Mouse (Mus musculus): Measurements from ENCODE around the gene Myb.

Myb gene

DNA sequence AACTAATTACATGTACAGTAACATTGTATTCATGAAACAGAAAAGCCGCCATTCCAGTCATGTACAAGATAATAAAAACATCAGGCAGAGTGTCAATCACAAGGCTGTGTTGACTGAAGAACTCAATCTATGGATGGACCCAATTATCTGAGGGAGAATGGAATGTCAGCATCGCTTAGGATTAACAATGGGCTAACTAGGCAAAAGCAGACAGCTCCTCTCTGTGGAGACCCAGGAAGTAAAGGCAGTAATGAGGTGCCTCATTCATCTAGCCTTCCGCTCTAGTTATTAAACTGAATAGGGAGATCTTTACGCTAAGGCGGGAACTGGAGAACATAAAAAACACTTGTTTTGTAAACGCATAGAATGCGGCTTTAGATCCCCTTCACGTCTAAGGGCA, 78.3 kb downstream of the Myb start:
- no peak for ATAC-seq (ENCODE audit: low TSS enrichment)

DNA sequence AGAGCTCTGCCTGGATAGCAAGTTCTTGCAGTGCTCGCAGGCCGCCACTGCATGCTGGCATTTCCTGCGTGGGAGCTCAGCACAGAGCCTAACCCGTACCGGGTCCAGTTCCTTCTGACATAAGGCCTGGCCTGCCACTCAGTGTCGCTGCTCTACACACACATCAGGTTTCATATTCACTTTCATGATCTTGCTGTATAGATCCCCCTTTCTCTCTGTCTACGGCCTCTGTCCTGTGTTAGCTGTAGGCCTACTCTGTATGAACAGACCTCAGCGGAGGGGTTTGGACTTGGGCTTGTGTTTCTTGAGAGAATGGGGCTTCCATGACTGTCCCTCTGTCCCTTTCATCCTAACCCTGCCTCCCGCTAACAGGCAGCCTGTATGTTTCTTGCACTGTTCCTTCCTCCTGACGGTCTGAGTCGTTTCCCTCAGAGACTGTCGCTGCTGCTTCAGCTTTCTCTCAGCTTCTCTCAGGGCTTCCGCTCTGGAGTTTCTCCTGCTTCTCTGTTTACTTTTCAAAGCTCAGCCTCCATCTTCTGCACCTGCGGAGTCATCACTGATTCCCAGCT, 83.5 kb downstream of the Myb start:
- no peak for ATAC-seq (ENCODE audit: low TSS enrichment)

DNA sequence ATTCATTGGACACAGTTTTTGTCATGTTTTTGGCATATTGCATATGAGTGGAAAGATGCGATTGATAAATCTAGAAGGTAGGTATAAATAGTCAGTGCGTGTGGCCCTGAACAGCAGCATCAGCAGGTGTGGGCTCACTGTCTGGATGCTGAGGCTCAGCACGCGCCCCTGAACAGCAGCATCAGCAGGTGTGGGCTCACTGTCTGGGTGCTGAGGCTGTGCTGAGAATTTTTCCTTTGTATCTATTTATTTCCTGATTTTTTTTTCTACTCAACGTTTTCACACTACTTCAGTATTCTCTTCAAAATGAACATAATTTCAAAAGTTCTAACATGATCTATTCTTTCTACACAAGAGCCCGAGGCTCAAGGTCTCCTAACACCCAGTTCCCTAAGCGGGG, 84.1 kb downstream of the Myb start:
- no peak for ATAC-seq (ENCODE audit: low TSS enrichment)

DNA sequence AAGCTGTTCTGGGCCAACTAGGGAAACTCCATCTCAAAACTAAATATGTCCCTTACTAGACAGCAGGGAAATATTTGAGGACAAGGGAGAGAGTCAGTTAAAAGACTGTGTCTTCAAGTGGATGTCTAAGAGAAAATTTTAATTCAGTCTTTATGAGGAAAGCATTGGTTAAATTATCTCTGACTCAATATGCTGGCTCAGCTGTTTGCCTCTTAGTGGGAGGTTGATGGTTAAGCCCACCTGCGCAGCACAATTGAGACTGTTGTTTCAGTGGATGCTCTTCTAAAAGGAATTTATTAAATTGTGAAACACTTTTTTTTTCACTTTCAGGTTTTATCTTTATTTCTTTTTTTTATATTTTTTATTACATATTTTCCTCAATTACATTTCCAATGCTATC, 84.6 kb downstream of the Myb start:
- ATAC-seq (ENCODE audit: low TSS enrichment) = no peak

All from frontal cortex, adult (tissue).